Mouse (Mus musculus) urinary bladder, adult 18-20 months (tissue): Measurements from ENCODE around the gene Clk2.
A peak's percentile ranks its signal among the peaks of the same experiment; 100 is the strongest.

Experiments used
- DNase-seq, 2 experiments: peaks; one replicate each; pipeline ENCODE4 v3.0.0; 2022; ENCODE audit warnings: low spot score in 2 of 2, mixed read lengths in 2 of 2

Clk2 gene

GRCm38 (mm10) chr3:89164506-89165267, at the start of gene Clk2:
Gene Clk2, plus strand, starts transcription at chr3:89164795.
- peak; percentile 88 to 91 for DNase-seq

- DNase-seq = no peak
These were observed 49.1 kb upstream of the Clk2 start for GRCm38 (mm10) chr3:89115522-89115921.

- DNase-seq = peak in 1 of 2 experiments; percentile 41
These were observed 41.3 kb upstream of the Clk2 start for GRCm38 (mm10) chr3:89123313-89123712.

GRCm38 (mm10) chr3:89124241-89124640, 40.4 kb upstream of the Clk2 start:
- no peak for DNase-seq

- DNase-seq = no peak
These were observed 38.6 kb upstream of the Clk2 start for GRCm38 (mm10) chr3:89125981-89126380.

GRCm38 (mm10) chr3:89129908-89130307, 34.7 kb upstream of the Clk2 start:
- no peak for DNase-seq

- DNase-seq = no peak
These were observed 32.8 kb upstream of the Clk2 start for GRCm38 (mm10) chr3:89131816-89132215.

- DNase-seq = no peak
These were observed 32.1 kb upstream of the Clk2 start for GRCm38 (mm10) chr3:89132285-89133062.

- DNase-seq = no peak
These were observed 31.5 kb upstream of the Clk2 start for GRCm38 (mm10) chr3:89133063-89133450.

- no peak for DNase-seq
These were observed 30.8 kb upstream of the Clk2 start for GRCm38 (mm10) chr3:89133752-89134151.

- no peak for DNase-seq
These were observed 28.6 kb upstream of the Clk2 start, which contains the start of gene Pklr for GRCm38 (mm10) chr3:89135958-89136357. Gene Pklr, plus strand, starts transcription at chr3:89136142.

GRCm38 (mm10) chr3:89136365-89136764, 28.2 kb upstream of the Clk2 start:
- DNase-seq = no peak

GRCm38 (mm10) chr3:89144821-89145220, 19.8 kb upstream of the Clk2 start:
- DNase-seq = no peak

GRCm38 (mm10) chr3:89145566-89145965, 19.0 kb upstream of the Clk2 start:
- no peak for DNase-seq

- DNase-seq = peak in 1 of 2 experiments; percentile 13
These were observed 17.3 kb upstream of the Clk2 start for GRCm38 (mm10) chr3:89147101-89147978.

GRCm38 (mm10) chr3:89147979-89148311, 16.6 kb upstream of the Clk2 start:
- no peak for DNase-seq

GRCm38 (mm10) chr3:89148567-89148966, 16.0 kb upstream of the Clk2 start:
- no peak for DNase-seq

- DNase-seq = no peak
These were observed 12.3 kb upstream of the Clk2 start for GRCm38 (mm10) chr3:89152084-89152835.

- DNase-seq = no peak
These were observed 7.6 kb upstream of the Clk2 start for GRCm38 (mm10) chr3:89156951-89157350.

- no peak for DNase-seq
These were observed 5.9 kb upstream of the Clk2 start for GRCm38 (mm10) chr3:89158651-89159050.

- DNase-seq = peak in 1 of 2 experiments; percentile 56
These were observed 5.4 kb upstream of the Clk2 start for GRCm38 (mm10) chr3:89159211-89159610.
